Mouse (Mus musculus) frontal cortex, adult (tissue): ENCODE data around the gene Ccdc18.
A peak's percentile ranks its signal among the peaks of the same experiment; 100 is the strongest.
"Not testable (repeated sequence)": the region's sequence is repeated elsewhere in the genome, so short reads cannot be mapped to it uniquely, and the experiment has no call there.

Source experiments
- ATAC-seq: cut with Nextera tagmentation; 2 replicates; pipeline ENCODE4 v1.9.2; 2017; ENCODE audit warnings: mild to moderate bottlenecking, moderate library complexity, mixed read lengths; ENCODE audit not compliant: low TSS enrichment

The Ccdc18 gene

DNA sequence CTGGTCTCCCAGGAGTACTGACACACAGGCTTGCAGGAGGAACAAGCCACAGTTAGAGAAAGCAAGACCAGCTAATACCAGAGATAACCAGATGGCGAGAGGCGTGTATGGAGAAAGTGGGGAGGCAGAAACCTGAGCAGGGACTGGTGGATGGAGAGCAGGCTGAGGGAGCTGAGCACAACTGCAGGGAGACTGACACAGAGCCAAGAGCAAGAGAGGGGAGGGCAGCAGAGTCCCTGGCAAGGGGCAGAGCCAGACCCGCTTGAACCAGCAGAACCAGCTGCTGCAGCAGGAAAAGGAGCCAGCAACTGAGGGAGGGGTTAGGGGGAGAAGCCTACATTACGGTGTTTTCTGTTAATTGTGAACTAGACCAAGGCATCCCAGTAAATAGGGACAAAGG is 130.0 kb downstream of the Ccdc18 start:
- ATAC-seq = peak; percentile 34

DNA sequence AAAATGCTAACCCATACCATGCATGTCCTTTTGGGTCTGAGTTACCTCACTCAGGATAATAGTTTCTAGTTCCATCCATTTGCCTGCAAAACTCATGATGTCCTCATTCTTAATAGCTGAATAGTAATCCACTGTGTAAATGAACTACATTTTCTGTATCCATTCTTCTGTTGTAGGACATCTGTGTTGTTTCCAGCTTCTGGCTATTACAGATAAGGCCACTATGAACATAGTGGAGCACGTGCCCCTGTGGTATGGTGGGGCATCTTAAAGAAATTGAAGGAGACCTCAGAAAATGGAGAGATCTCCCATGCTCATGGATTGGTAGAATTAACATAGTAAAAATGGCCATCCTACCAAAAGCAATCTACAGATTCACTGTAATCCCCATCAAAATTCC is 131.1 kb downstream of the Ccdc18 start:
- ATAC-seq = not testable (repeated sequence)

DNA sequence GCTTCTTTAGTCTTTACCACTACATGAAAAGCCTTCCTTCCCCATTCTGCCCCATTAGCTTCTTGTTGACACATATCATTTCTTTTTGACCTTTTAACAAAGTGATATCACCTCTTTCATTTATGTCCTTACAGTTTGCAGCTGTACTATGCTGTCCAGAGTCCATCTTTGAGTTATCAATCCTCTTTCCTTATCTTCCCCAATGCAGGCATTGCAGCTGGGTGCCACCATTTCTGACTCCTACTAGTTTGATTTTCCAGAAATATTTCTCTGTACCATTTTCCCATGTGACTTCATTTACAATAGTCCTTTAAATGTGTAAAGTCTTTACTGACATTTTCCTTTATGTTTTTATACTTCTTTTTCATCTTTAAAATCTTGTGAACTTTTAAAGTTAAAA is 134.3 kb downstream of the Ccdc18 start:
- ATAC-seq = no peak

DNA sequence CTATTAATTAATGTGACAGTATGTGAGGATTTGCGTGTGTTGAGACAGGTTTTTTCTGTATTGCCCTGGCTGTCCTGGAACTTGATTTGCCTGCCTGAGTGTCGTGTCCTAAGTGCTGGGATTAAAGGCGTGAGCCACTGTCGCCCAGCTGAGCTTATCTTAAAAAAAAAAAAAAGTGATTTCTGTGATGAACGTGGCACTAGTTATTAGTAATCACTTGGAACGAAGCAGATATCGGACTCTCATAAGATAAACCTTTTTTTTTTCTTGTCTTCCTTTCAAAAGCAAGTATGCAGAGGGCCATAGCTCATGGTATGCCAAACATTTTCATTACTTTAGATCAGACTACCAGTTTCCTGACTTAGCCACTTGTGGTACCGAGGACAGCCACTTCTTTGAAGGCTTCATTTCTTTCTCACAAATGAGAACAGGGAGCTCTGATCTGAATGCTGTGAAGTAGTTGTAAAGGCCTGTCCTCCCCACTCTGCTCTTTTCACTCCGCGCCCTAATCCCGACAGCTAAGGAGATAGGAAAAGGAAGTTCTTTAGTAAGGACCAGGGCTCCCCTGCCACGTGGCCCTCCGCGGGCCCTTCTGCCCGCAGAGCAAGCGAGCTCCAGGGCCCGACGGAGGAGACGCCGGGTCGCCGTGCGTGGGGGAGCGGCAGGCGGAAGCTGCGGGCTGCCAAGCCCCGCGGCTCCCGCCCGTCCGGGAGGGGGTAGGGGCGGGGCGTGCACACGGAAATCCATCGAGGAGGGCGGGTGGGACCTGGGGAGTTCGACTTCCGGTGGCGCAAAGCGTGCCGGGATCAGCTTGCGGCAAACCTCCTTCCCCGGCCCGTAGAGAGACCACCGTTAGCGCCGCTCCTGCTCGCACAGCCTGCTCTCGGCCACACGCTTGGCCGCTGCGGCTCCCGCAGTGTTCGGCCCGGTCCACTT is 135.7 kb downstream of the Ccdc18 start, which contains the start of gene Dr1:
TSS of gene Dr1 (plus strand) at position 771 of the 936 bp plus-strand sequence.
- peak; percentile 99 for ATAC-seq

DNA sequence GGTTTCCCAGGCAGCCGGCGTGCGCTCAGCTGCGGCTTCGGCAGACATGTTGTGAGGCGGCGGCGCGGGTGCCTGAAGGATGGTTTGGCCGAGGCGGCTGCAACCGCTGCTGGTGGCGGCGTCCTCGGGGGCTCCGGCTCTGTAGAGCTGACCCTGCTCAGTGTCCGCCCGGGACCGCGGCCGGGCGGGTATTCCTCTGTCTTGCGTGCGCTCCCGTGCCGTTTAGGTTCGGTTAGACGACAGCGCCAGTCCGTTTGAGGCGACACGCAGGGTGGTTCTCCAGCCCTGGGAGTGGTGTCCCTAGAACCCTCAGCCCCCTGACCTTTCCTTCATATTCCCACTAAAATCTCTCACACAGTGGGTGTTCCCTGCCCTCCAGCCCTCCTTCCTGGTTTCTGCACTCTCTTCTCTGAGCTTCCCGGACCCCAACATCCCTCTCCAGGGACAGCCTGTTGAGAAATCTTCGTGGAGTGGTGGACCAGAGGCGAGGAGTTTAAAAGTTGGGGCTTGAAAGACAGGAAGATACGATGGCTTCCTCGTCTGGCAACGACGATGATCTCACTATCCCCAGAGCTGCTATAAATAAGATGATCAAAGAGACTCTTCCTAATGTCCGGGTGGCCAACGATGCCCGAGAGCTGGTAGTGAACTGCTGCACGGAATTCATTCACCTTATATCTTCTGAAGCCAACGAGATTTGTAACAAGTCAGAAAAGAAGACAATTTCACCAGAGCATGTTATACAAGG is 136.6 kb downstream of the Ccdc18 start:
- peak; percentile 60 for ATAC-seq

DNA sequence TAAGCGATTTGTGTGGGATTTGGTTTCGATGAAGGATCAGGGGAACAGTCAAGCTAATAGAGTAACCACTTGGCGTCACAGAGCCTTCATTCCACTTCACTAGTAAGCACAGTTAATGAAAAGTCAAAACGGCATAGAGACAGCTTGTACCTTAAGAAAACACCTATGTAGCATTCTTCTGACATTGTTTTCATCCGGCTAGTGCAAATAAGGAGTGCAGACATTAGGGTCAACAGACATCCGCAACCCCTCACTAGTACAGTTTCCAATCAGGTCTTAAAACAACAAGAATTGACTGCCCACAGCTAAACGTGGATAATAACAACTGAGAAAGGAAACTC is 137.1 kb downstream of the Ccdc18 start:
- no peak for ATAC-seq

DNA sequence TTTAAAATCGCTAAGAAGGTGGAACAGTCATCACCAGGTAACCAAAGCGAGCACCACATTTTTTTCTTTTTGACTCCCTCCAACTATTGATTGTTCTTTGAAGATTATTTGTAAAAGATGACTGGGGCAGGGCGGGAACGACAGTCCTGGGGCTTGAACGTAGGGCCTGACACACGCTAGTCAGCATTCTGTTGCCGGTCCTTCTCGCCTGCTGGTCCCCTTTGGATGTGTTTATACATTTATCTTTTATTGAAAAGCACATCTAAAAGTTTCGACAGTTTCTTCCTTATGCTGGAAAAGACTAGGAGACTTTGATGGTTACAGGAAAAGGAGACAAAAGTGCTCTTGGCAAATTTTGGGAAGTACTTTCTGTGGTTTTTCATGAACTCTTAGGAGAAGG is 137.7 kb downstream of the Ccdc18 start:
- no peak for ATAC-seq

DNA sequence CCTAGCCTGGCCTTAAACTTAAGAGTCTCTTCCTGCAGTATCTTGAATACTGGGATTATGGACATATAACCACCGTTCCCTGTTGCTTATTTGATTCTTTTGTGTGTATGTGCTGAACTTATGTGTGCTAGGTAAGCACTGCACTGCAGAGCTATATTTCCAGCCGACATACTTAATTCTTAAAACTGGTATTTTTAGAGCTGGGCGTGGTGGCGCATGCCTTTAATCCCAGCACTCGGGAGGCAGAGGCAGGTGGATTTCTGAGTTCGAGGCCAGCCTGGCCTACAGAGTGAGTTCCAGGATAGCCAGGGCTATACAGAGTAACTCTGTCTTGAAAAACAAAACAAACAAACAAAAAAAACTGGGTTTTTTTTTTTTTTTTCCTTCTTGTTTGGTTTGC is 138.7 kb downstream of the Ccdc18 start:
- ATAC-seq = not testable (repeated sequence)
